Mouse (Mus musculus) neural tube, embryonic 11.5 days (tissue): ENCODE data around the gene Nsun2. TPM values are rescaled to one million over a fixed set of nuclear protein-coding genes. Genes with fewer than 3 reads are reported as not detected.

Source experiments
- ATAC-seq: fragments of 200-750 bp; cut with Nextera tagmentation; 2 replicates; pipeline ENCODE4 v1.8.0; 2017; ENCODE audit warnings: moderate number of reproducible peaks, mild to moderate bottlenecking, moderate TSS enrichment, moderate library complexity; ENCODE audit not compliant: insufficient read depth, low FRiP score, low TSS enrichment
- DNase-seq: peaks from one replicate; pipeline ENCODE4 v3.0.0-alpha.2; 2015; ENCODE audit warnings: low spot score
- H3K27ac ChIP-seq: fragments of 300-500 bp; sonication (generic); 2 replicates; pipeline ENCODE4 v1.5.1; 2014; ENCODE audit warnings: low read depth, mild to moderate bottlenecking, low read length
- H3K27me3 ChIP-seq: fragments of 300-500 bp; sonication (generic); 2 replicates; pipeline ENCODE4 v1.6.1; 2014; ENCODE audit warnings: mild to moderate bottlenecking, low read length, mixed read lengths; ENCODE audit not compliant: control insufficient read depth, insufficient read depth
- H3K36me3 ChIP-seq: fragments of 300-500 bp; sonication (generic); 2 replicates; pipeline ENCODE4 v1.6.1; 2014; ENCODE audit warnings: mild to moderate bottlenecking, low read length, moderate library complexity, mixed read lengths; ENCODE audit not compliant: control insufficient read depth, insufficient read depth
- H3K4me1 ChIP-seq: fragments of 300-500 bp; sonication (generic); 2 replicates; pipeline ENCODE4 v1.6.1; 2014; ENCODE audit warnings: low read length, mixed read lengths; ENCODE audit not compliant: control insufficient read depth, insufficient read depth
- H3K4me2 ChIP-seq: fragments of 300-500 bp; sonication (generic); 2 replicates; pipeline ENCODE4 v1.6.1; 2014; ENCODE audit warnings: low read depth, mild to moderate bottlenecking, moderate library complexity
- H3K4me3 ChIP-seq: fragments of 300-500 bp; sonication (generic); 2 replicates; pipeline ENCODE4 v1.5.1; 2014; ENCODE audit warnings: low read depth, low read length
- H3K9ac ChIP-seq: fragments of 300-500 bp; sonication (generic); 2 replicates; pipeline ENCODE4 v1.6.1; 2014; ENCODE audit warnings: mild to moderate bottlenecking, low read length
- H3K9me3 ChIP-seq: fragments of 300-500 bp; sonication (generic); 2 replicates; pipeline ENCODE4 v1.6.1; 2016; ENCODE audit warnings: low read length; ENCODE audit not compliant: control insufficient read depth
- WGBS: fragments of 180-500 bp; shearing (Covaris S2); extraction: QIAGEN DNeasy Blood & Tissue Kit; methylation state at CpG from one replicate; pipeline ENCODE4 v1.1.7; 2014; 5-methylcytosine and 5-hydroxymethylcytosine counted together
- polyA plus RNA-seq: library from polyadenylated mRNA; unstranded; fragments of >200 nt; fragmentation: Nextera tagmentation; extraction: Ambion mirVana; gene quantifications from 2 replicates; pipeline ENCODE4 v1.2.1, GENCODE M21; 2014

Gene Nsun2
- polyA plus RNA-seq, 1 experiment from 2014 or later, result 139 TPM

GRCm38 (mm10) chr13:69554255-69554654 lies 20.7 kb downstream of the Nsun2 start:
- Histone ChIP-seq H3K9me3 (no peaks in the 10 kb centered on the region), H3K4me2 (no peak overlapping the region), H3K36me3 (no peaks in the 10 kb centered on the region), H3K27ac (no peak overlapping the region), H3K4me1 (no peaks in the 10 kb centered on the region), H3K9ac (no peak overlapping the region), H3K4me3 (no peak overlapping the region), H3K27me3 (no peaks in the 10 kb centered on the region)
- ATAC-seq, result no peak
- DNase-seq, result no peak
- 84% methylated on average over 9 of the region's 9 CpGs for WGBS

- no peak overlapping the region for H3K9ac ChIP-seq
- no peak for DNase-seq
- 25% methylated on average over 8 of the region's 8 CpGs for whole genome bisulfite sequencing
- no peaks in the 10 kb centered on the region for H3K27me3 ChIP-seq
- H3K27ac ChIP-seq, result no peak overlapping the region
- no peaks in the 10 kb centered on the region; the same call in 1 of the 2 replicates for H3K4me1 ChIP-seq
- no peaks in the 10 kb centered on the region for H3K36me3 ChIP-seq
- no peak for ATAC-seq
- H3K4me2 ChIP-seq, result no peak overlapping the region
- H3K4me3 ChIP-seq, result no peak overlapping the region
- H3K9me3 ChIP-seq, result no peaks in the 10 kb centered on the region
Measured at GRCm38 (mm10) chr13:69555045-69555444, 21.5 kb downstream of the Nsun2 start.

- Histone ChIP-seq H3K4me2 (no peak overlapping the region), H3K9me3 (no peaks in the 10 kb centered on the region)
Measured at GRCm38 (mm10) chr13:69555957-69556482, 22.5 kb downstream of the Nsun2 start.

GRCm38 (mm10) chr13:69556728-69557127 lies 23.2 kb downstream of the Nsun2 start:
- ATAC-seq, result no peak
- no peaks in the 10 kb centered on the region; the same call in 1 of the 2 replicates for H3K4me1 ChIP-seq

More at GRCm38 (mm10) chr13:69555957-69556482, 22.5 kb downstream of the Nsun2 start:
- 86% methylated on average over 6 of the region's 6 CpGs for WGBS
- H3K4me3 ChIP-seq, result no peak overlapping the region
- no peak overlapping the region for H3K27ac ChIP-seq
- H3K27me3 ChIP-seq, result no peaks in the 10 kb centered on the region
- no peak for ATAC-seq
- no peaks in the 10 kb centered on the region for H3K36me3 ChIP-seq
- DNase-seq, result no peak
- H3K9ac ChIP-seq, result no peak overlapping the region
- H3K4me1 ChIP-seq, result no peaks in the 10 kb centered on the region; the same call in 1 of the 2 replicates

GRCm38 (mm10) chr13:69558098-69558660 lies 24.6 kb downstream of the Nsun2 start:
- Histone ChIP-seq H3K4me3 (no peak overlapping the region), H3K9ac (no peak overlapping the region), H3K9me3 (no peaks in the 10 kb centered on the region), H3K4me2 (no peak overlapping the region), H3K4me1 (no peaks in the 10 kb centered on the region; the same call in 1 of the 2 replicates), H3K27ac (no peak overlapping the region), H3K36me3 (no peaks in the 10 kb centered on the region), H3K27me3 (no peaks in the 10 kb centered on the region)
- DNase-seq (no peak), ATAC-seq (no peak)
- 79% methylated on average over 6 of the region's 6 CpGs for WGBS

More at GRCm38 (mm10) chr13:69556728-69557127, 23.2 kb downstream of the Nsun2 start:
- no peak for DNase-seq
- no peak overlapping the region for H3K4me2 ChIP-seq
- H3K9me3 ChIP-seq, result no peaks in the 10 kb centered on the region
- no peaks in the 10 kb centered on the region for H3K36me3 ChIP-seq
- H3K9ac ChIP-seq, result no peak overlapping the region
- H3K27ac ChIP-seq, result no peak overlapping the region
- no peaks in the 10 kb centered on the region for H3K27me3 ChIP-seq
- H3K4me3 ChIP-seq, result no peak overlapping the region

GRCm38 (mm10) chr13:69559291-69559961 lies 25.9 kb downstream of the Nsun2 start:
- Histone ChIP-seq H3K9ac (no peak overlapping the region; the same call in 1 of the 2 replicates), H3K27ac (no peak overlapping the region)

GRCm38 (mm10) chr13:69562004-69562403 lies 28.5 kb downstream of the Nsun2 start:
- WGBS, result 83% methylated on average over 9 of the region's 9 CpGs
- H3K36me3 ChIP-seq, result no peaks in the 10 kb centered on the region
- ATAC-seq (no peak), DNase-seq (no peak)
- no peak overlapping the region for H3K27ac ChIP-seq
- no peak overlapping the region for H3K4me3 ChIP-seq
- H3K4me1 ChIP-seq, result no peaks in the 10 kb centered on the region; the same call in 1 of the 2 replicates
- no peaks in the 10 kb centered on the region for H3K9me3 ChIP-seq
- no peak overlapping the region for H3K4me2 ChIP-seq
- H3K27me3 ChIP-seq, result no peaks in the 10 kb centered on the region
- no peak overlapping the region for H3K9ac ChIP-seq

More at GRCm38 (mm10) chr13:69559291-69559961, 25.9 kb downstream of the Nsun2 start:
- Histone ChIP-seq H3K4me2 (no peak overlapping the region), H3K27me3 (no peaks in the 10 kb centered on the region), H3K4me3 (no peak overlapping the region), H3K36me3 (no peaks in the 10 kb centered on the region), H3K4me1 (no peaks in the 10 kb centered on the region; the same call in 1 of the 2 replicates), H3K9me3 (no peaks in the 10 kb centered on the region)
- DNase-seq, result peak; percentile 49
- WGBS, result 49% methylated on average over 13 of the region's 13 CpGs
- peak; percentile 65 for ATAC-seq

- WGBS, result 74% methylated on average over 12 of the region's 12 CpGs
- no peaks in the 10 kb centered on the region for H3K27me3 ChIP-seq
- ATAC-seq, result no peak
Measured at GRCm38 (mm10) chr13:69562654-69563574, 29.4 kb downstream of the Nsun2 start.

More at GRCm38 (mm10) chr13:69562654-69563574, 29.4 kb downstream of the Nsun2 start:
- Histone ChIP-seq H3K27ac (no peak overlapping the region), H3K4me3 (no peak overlapping the region), H3K36me3 (no peaks in the 10 kb centered on the region), H3K4me1 (no peaks in the 10 kb centered on the region; the same call in 1 of the 2 replicates), H3K9me3 (no peaks in the 10 kb centered on the region), H3K4me2 (no peak overlapping the region), H3K9ac (no peak overlapping the region)
- no peak for DNase-seq
